Mouse (Mus musculus) liver, postnatal 0 days (tissue): ENCODE measurements around the gene Hivep3.

Experiments
- CTCF ChIP-seq: sonication (generic); IDR thresholded peaks from 2 replicates; pipeline ENCODE4 v1.5.1; 2016; ENCODE audit warnings: antibody characterized with exemption, low read depth
- EP300 ChIP-seq: IDR thresholded peaks from 2 replicates; pipeline ENCODE4 v1.6.1; 2016; ENCODE audit warnings: antibody characterized with exemption, low read depth, mild to moderate bottlenecking

GRCm38 (mm10) chr4:120170387-120170936 lies 436.9 kb downstream of the Hivep3 start:
- TF ChIP-seq CTCF (no peak), EP300 (no peak)
